Mouse (Mus musculus): Measurements from ENCODE around the gene Tpk1.

GRCm38 (mm10) chr6:43654876-43655456 lies 11.1 kb downstream of the Tpk1 start:
- TF ChIP-seq POLR2A (IDR thresholded peaks at IDR 0.05; ENCODE audit: extremely low read depth, insufficient read depth, low read length) (no peak), CTCF (IDR thresholded peaks at IDR 0.05; ENCODE audit: extremely low read depth, insufficient read depth, low read length) (no peak)

Data from cortical plate, adult 2 months (tissue).